Comparison of ENCODE assay signal across 12 mouse cellular contexts in the genomic region with DNA sequence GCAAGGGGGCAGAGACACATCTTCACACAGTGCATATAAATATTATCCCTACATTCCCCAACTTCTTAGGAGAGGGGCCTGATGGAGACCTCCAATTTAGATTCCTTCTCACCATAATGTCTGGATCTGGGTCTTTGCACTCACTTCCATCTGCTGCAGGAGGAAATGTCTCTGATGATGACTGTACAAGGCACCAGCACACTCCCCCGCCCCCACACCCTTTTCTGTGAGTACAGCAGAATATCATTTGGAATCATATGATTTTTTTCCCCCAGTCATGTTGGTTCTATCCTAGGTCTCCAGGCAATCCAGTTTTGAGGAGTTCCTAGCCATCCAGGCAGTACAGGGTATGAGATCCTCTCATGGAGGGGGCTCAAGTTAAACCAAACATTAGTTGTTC. TPM values are rescaled to one million over a fixed set of nuclear protein-coding genes. Genes with fewer than 3 reads are reported as not detected.
"Had no signal": no experiment of that assay in that cellular context is flagged by ENCODE, and none has a peak within 500 bp of the region (broad histone marks: within the 10 kb centered on the region; RNA-seq: fewer than 3 reads in every experiment).

No protein-coding gene starts in this region.

- DNase-seq: liver, embryonic 13.5 days; liver, postnatal 0 days; lung, adult 2 months; lung, postnatal 14 days; lung, postnatal 36 days; midbrain, embryonic 14.5 days; thymus, adult 2 months; thymus, postnatal 25 days; thymus, postnatal 4 days had no signal

RNA-seq across cellular contexts. Expression of a gene that starts 2.9 kb away (rescaled TPM):
- total RNA-seq: megakaryocyte progenitor cell, adult 5-6 weeks; monocyte, adult 5-6 weeks; neutrophil, adult 5-6 weeks had no signal

RNA-seq across cellular contexts. Expression of a gene that starts 11.5 kb away (rescaled TPM):
- total RNA-seq: megakaryocyte progenitor cell, adult 5-6 weeks; monocyte, adult 5-6 weeks; neutrophil, adult 5-6 weeks had no signal

RNA-seq across cellular contexts. Expression of a gene that starts 13.1 kb away (rescaled TPM):
- total RNA-seq: megakaryocyte progenitor cell, adult 5-6 weeks; monocyte, adult 5-6 weeks; neutrophil, adult 5-6 weeks had no signal

RNA-seq across cellular contexts. Expression of a gene that starts 21.8 kb away (rescaled TPM):
- total RNA-seq: megakaryocyte progenitor cell, adult 5-6 weeks; monocyte, adult 5-6 weeks; neutrophil, adult 5-6 weeks had no signal

RNA-seq across cellular contexts. Expression of a gene that starts 22.5 kb away (rescaled TPM):
- total RNA-seq: megakaryocyte progenitor cell, adult 5-6 weeks; monocyte, adult 5-6 weeks; neutrophil, adult 5-6 weeks had no signal
